Mouse (Mus musculus): ENCODE measurements around the gene Elmo2. TPM values are rescaled to one million over a fixed set of nuclear protein-coding genes. Genes with fewer than 3 reads are reported as not detected.

Elmo2 gene
- total RNA-seq, 2 experiments from 2014 or later = 14.8 to 21.1 TPM

- peak; percentile 51 to 61 for DNase-seq
Measured at GRCm38 (mm10) chr2:165296571-165296970, 29.7 kb downstream of the Elmo2 start.

GRCm38 (mm10) chr2:165288315-165289031 is 37.8 kb downstream of the Elmo2 start:
- DNase-seq = peak; percentile 86 to 91

DNA sequence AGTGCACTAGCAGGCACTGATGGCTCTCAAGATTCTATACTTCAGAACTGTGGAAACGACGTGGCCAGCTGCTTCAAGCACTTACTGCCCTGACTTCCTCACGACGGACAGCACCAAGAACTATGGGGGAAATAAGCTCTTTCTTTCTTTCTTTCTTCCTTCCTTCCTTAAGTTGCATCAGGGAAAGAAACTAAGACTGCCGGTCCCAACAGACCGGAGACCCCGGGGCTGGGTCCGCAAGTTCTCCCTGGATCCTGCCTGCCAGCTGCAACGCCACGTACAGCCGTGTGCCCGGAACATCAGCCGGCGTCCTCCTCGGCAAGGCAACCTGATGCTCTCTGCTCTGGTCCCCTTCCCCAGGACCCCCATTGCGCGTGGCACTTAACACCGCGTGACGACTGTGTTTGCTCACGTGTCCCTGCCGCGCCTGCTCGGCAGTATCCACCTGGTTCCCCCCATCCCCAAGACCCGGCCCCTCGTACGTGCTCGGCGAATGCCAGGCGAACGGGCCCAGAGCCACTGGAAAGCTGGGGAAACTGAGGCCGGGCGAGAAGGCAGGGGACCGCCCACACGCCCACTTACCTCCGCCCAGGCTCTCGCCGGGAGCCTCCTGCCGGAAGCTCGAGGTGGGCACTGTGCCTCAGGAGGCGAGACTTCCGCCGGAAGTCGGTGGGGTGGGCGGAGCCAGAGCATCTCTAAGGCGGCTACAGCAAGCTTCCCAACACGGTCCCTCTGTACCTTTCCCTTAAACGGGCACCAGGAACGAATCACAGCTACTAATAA is 38.9 kb downstream of the Elmo2 start, which contains the start of gene Slc35c2:
Gene Slc35c2 (minus strand): TSS at position 668 of the 783 bp plus-strand sequence.
- peak; percentile 93 to 96 for DNase-seq

DNA sequence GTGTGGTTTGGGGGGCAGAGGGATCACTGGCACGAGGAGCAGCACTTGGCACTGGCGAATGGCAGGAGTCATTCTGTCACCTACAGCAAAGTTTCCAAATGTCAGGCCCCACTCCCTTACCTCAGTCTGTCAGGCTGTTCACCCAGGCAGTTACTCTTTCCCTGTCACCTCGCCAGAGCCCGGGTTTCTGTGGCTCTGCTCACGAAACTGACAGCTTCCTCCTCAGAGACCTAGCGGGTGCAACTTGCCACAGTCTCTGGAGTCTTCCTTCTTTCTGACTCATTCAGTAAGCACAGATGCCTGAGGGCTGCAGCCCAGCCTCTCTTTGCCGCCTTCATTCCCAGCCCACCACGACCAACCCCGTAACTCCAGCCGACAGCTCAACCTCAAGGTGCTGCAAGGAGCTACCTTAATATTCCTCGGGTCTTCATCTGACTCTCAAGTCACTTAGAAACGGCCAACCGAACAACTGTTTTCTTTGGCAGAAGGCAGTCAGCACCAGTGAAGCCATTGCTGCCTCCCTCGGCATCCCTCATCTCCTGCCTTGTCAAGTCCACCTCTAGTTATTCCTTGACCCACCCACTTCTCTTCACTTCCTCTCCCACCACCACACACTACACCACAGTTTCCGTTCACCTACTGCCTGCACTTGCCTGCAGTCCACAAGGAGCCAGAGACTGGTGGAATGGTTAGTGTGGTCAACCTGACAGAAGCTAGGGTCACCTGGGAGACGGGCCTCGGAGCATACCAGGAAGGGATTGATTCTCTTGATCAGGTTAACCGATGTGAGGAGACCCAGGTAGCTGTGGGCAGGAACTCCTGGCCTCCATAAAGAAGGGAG is 39.7 kb downstream of the Elmo2 start:
- DNase-seq = peak; percentile 25 to 30

GRCm38 (mm10) chr2:165285621-165286020 is 40.7 kb downstream of the Elmo2 start:
- DNase-seq = peak in 1 of 2 experiments; percentile 17

- DNase-seq = no peak
Measured at GRCm38 (mm10) chr2:165285034-165285433, 41.2 kb downstream of the Elmo2 start.

DNA sequence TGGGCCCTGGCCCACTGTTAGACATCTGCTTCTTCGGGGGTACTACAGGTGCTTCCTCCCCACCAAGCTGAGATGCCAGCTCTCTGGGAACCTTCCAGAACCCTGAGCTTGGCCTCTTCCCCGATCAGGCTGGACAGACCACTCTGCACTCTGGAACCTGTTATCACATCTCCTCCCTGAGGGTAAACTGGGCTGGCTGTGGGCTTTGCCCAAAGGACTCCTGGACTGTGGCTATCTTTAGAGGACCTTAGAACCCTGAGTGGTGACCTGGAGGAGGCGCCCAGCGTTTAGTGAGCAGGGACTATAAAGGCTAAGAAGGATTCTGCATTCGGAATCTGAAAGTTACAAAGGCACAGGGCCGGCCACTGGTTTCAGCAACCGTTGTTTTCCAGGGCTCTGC is 41.9 kb downstream of the Elmo2 start:
- DNase-seq = no peak

- DNase-seq = no peak
Measured at GRCm38 (mm10) chr2:165283644-165284043, 42.6 kb downstream of the Elmo2 start.

DNA sequence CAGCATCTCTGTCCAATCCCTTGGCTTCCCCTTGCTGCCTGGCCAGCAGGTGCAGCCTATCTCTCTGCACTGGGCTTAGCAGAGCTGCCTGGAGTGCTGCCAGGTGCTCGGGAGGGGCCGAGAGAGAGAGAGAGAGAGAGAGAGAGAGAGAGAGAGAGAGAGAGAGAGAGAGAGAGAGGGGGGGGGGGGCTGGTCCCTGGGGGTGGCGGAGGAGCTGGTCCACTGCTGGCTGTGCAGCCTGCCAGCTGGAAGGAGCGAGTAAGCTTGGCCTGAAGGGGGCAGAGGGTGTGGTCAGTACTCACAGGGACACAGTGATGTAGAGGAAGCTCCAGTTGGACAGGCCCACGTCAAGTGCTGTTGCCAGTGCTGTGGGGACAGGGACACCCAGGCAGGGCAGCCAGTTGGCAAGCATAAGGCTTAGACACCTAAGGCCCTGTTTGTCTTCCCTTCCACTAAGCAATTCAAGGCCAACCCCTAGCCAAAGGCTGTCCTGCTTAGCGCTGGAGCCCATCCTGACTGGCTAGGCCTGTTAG is 44.4 kb downstream of the Elmo2 start:
- DNase-seq = peak; percentile 32 to 66

DNA sequence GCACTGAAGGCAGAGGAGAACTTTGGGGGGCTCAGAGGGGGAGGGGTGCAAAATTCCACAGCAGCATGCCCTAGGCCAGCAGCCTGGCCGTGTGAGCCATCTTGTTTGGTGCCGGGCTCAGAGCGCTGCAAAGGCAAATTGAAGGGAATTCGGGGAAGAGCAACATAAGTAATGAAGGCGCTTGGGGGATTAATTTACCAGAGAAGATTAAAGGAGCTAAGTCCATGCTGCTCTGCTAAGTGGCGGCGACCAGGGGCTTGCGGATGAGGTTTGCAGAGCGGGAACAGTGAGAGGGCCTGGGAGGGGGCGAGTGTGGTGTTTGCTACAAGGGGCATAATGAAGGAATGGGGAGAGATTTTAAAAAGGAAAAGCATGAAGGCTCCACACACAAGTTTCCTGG is 46.9 kb downstream of the Elmo2 start:
- no peak for DNase-seq

DNA sequence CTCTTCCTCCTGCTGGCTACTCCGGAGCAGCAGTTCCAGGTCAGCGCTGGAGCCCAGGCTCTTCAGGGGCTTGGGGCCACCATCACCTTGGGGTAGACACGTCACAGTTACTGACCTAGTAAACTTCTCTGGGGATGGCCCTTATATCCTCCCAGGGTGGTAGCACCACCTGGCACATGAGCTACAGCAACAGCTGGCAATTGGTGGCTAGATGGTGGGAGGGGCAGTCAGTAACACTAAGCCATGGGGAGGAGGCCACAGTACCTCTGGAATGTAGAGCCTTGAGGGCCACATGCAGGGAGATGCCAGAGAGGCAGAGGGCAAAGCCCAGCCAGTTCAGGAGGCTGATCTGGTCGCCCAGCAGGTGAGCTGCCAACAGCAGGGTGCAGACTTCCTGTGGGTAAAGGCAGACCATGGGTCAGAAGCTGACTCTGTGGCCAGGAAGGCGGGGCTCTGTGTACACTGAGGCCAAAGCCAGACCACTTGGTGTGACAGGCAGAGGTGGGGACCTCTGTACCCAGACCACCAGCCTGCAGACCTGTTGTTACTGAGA is 49.0 kb downstream of the Elmo2 start:
- DNase-seq = no peak

GRCm38 (mm10) chr2:165275824-165276223 is 50.5 kb downstream of the Elmo2 start:
- DNase-seq = peak; percentile 51 to 75

DNA sequence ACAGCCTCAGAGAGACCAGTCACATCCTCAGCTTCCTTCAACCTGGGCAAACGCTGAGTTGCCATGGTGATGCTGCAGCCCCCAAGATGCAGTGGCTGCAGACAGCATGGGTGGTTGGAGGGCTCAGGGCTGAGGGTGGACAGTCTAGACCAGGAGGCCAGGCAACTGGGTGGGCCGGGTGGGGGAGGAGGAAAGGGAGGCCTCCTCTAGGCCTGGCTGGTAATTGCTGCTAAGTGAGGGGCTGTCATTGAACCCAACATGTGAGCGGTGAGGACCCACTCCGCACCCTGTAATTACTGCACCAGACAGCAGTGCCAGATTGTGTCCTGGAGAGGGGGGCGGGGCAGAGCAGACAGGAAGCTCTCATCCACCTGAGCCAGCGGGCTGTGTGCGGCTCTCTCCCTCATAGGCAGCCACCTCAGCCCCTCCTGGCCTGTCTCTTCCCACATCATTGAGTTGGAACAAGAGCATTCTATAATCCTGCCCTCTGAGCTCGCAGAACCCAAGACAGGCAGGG is 51.1 kb downstream of the Elmo2 start:
- DNase-seq = no peak

DNA sequence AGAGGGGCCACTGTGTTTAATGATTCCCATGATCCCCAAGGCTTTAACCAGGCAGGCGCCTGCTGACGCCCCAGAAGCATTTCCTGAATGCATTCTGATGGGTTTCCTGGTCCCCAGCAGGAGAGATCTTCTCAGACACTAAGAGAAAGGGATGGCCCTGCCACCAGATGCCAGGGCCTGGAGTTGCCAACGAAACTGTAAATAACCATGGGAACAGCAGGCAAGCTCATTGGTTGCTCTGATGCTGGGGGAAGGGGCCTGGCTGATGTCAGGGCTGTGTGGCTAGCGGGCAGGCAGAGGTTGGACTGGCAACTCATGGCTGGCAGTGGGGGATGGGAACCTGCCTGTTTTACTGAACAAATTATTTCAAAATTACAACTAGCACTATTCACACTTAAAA is 52.7 kb downstream of the Elmo2 start:
- no peak for DNase-seq

DNA sequence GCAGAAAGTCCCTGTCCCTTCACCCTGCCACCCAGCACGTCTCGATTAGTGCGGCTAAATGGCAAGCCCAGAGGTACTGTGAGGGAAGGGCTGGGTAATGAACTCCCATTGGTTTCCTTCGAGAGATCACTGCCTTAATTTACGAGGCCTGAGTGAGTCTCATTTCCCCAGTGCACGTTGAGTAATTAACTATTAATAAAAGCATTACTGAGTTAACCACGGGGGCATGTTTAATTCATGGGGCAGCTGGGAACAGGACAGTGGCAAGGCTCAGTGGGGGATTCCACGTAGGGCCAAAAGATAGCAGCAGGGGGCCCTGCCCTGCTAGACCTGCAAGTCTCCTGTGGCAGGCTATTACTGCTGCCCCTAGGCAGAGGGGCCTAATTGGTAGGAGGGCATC is 55.0 kb downstream of the Elmo2 start:
- DNase-seq = no peak

- DNase-seq = no peak
Measured at GRCm38 (mm10) chr2:165270858-165271257, 55.4 kb downstream of the Elmo2 start.

DNA sequence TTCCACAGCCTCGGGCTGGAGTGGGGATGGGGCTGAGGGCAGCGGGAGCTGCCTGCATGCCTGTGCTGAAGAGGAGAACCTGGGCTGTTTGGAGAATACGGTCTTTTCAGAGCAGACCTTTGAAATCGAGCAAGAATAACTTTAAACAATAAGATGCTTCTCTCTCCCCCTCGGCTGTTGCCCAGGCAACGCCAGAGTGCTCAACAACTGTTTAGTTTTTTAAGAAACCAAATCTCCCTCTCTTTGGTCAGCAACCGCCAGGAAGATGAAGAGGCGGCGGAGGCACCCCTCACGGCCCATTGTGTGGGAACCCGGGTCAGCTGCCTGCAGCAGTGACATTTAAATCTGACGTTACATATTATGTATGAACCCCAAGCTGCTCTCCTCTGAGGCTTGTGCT is 59.5 kb downstream of the Elmo2 start:
- DNase-seq = no peak

GRCm38 (mm10) chr2:165263861-165264260 is 62.4 kb downstream of the Elmo2 start:
- no peak for DNase-seq

DNA sequence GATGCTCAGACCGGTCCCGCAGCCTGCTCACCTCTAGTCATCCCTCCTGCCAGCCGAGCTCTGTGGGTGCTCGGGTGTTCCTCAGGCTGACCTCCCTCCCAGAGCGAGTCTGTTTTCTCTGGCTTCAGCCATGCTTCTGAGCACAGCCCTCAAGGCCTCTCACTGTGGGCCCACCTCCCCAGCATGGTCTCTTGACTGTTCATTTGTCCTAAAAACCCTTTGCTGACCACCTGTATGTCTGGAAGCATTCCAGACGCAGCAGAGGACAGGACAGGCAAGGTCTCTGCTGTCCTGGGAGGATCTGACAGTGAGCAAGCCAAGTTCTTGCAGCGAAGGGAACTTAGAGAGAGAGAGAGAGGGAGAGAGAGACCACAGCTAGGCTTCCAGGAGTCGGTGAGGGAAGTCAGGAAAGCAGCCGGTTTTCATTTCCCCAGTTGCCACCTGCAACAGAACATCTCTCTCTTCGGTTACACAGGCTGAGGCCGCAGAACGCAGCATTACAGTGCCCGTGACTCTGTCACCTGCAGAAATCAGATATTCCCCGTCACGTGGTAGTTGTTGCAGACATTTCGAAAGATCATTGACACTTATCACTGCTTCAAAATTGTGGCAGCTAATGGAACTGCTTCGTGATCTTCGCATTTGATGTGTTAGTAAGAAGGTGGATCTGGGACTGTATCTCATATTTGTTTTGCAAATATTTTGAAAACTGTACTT is 63.8 kb downstream of the Elmo2 start:
- DNase-seq = no peak

DNA sequence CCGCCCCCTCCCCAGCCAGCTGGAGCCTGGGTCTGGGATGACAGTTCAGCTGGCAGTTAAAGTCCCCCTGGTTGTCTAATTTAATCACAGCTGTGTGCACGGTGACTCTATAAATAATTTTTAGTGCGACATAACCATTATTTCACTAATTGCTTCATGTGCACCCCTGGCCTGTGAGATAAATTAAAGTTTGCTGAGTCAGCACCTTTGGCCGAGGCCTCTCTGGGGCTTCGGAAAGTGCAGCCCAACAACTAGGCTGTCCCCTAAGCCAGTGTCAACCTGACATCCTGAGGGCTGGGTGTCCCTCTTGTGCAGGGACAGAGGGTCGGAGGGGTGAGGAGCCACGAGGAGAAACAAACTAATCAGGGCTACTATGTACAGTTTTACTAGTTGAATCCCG is 66.4 kb downstream of the Elmo2 start:
- DNase-seq = no peak

DNA sequence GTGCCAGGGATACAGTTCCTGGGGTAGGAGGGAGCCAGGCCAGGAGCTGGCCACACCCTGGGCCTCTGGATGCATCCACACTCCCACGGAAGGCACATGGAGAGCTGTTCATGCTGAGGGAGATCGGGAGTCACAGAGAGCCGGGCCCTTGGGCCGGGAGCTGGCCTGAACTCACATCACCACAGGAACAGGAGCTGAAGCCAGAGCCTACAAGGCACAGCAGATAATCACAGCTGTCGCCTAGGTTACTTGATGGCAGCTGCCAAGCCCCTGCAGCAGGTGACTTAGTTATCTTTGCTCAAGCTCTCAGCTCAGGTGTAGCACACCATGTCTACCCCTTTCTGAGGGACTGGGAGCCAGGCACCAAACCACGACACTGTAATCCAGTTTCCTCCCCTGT is 68.0 kb downstream of the Elmo2 start:
- no peak for DNase-seq
